Mouse (Mus musculus) left cerebral cortex, postnatal 25 days (tissue): ENCODE data around the gene Hras. TPM values are rescaled to one million over a fixed set of nuclear protein-coding genes. Genes with fewer than 3 reads are reported as not detected.

ENCODE experiments used
- DNase-seq, 2 experiments: peaks; one replicate each; pipeline ENCODE4 v3.0.0; 2022; ENCODE audit warnings: low spot score in 2 of 2, mixed read lengths in 1 of 2
- intact Hi-C: fragments of 180-260 bp; cut with DNase I; formaldehyde crosslinking; loops from one replicate; pipeline ENCODE4 v1.15.1; 2025
- total RNA-seq, 2 experiments: library from RNA; stranded (reverse); gene quantifications; 2 replicates each; pipeline ENCODE4 v1.2.3; 2021

The Hras gene
- total RNA-seq = 100 to 1,000 TPM; 279 to 287 TPM

DNA sequence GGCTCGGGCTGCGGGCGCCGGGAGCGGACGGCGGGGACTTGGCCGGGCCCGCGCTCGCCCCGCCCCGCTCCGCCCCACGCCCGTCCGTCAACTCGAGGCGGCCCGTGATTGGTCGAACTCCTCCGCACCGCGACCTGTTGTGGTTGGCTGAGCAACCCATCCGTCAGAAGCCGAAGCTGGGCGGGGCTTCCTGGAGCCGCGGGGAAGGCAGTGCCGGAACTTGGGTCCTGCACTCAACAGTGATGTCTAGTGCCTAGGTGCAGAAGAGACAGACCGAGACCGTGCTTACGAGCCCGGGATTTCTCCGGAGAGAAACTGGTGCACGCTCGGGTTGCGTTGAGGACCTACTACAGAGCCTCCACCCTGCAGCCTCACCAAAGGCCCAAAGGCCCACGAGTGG lies at the start of gene Hras, which contains the start of gene Lrrc56:
Gene Hras, minus strand, starts transcription at position 58 of the 400 bp plus-strand sequence.
Gene Lrrc56, plus strand, starts transcription at position 210 of the 400 bp plus-strand sequence.
- intact Hi-C loops = no loop called here
- DNase-seq = peak; percentile 98

DNA sequence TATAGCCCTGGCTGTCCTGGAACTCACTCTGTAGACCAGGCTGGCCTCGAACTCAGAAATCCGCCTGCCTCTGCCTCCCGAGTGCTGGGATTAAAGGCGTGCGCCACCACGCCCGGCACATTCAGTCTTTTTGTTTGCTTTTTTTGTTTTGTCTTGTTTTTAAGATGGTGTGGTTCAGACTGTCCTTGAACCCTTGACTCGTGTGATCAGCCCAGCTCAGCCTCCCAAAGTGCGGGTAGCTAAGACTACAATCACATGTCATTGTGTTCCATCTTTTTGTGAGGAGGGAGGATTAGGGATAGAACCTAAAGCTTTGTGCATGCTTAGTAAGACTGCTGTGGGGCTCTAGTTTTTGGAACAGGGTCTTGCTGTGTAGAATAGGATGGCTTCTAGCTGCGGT lies 37.7 kb upstream of the Hras start:
- no peak for DNase-seq
- intact Hi-C loops = no loop called here

DNA sequence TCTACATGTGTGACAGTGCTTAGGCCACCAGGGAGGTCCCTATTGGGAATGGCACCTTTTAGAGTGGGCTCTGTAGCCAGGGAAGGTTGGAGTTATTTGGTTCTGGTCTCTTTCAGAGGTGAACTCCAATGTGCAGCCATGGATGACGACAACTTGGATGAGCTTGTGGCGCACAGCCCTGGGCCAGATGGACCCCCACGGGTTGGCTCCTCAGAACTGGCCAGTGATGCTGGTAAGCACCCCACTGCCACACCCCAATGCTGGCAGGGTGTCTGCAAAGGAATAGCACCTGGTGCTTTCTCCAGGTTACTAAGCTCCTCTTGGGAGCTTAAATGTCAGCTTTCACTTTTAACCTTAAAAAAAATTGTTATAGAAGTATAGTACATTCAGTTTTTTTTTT lies 37.3 kb upstream of the Hras start:
- intact Hi-C loops = no loop called here
- no peak for DNase-seq

DNA sequence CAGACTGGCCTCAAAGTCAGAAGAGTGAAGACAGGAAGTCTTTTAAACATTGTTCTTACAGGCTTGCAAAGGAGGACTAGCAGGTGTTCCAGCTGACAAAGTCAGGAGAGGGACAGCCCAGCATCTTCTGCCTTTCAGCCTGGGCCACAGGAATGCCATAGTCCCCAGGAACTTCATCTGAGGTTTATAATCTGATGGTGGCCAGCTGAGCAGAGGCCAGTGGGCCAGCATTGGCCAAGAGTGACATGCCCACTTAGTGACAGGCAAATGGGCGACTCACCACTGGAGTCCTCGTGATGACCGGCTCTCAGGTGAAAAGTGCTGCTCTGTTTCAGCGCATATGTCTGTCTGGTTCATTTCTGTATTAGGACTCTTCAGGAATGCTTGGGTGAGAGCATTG lies 36.8 kb upstream of the Hras start:
- intact Hi-C loops = no loop called here
- no peak for DNase-seq

DNA sequence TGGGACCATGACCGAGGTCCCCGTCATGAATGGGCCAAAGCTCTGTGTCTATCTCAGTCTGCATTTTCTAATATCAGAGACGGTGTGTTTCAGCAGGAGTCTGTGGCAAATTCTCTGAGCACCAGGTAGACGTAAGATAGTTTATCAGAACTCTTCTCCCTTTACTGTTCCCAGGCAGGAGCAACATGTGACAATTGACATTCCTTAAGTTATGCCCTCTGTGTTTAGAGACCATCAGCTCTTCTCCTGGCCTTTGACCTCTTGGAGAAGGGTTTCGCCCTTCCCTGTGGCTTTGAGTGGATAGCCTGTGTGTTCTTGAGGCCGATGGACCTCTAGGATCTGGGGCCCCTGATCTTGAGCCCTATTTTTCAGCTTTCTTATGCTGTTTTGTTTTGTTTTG lies 35.9 kb upstream of the Hras start:
- DNase-seq = no peak
- intact Hi-C loops = loop anchor here (2.0 kb wide), 1 partner anchor 133 kb away; no protein-coding TSS in a partner anchor

DNA sequence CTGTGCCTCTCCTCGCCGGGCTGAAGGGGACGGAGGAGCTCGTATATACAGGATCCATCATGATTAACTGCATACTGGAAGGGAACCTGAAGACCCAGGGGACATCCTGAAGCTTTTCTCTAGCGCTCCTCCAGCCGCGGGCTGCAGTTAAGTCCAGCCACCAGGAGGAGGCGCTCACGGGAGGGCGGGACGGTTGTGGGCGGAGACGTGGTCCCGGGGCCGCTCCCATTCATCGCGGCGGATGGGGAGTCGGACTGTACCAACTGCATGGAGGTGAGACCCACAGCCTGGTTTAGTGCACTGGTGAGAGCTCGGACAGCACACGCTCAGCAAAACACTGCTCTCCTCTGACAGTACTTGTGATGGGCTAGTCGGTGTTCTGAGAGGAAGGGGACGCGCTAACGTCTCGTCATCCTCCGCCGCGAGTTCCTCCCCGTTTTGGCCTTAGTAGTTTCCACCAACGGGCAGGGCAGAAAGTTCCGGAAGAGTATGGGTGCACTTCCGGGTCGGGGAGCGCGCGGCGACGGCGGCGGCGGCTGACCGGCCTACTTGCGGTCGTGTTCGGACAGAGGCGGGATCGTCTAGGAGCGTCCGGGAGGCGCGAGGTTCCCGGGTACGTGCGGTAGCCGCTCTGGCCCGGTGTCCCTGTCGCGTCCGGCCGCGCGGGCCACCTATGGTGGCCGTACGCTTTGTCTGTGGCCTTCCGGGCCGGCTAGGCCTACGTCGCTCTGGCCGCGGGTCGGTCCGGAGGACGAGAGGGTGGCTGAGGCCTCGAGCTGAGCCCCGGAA lies 34.7 kb upstream of the Hras start, which contains the start of gene Phrf1:
Gene Phrf1, plus strand, starts transcription at position 506 of the 789 bp plus-strand sequence.
- DNase-seq = peak; percentile 89 to 92
- intact Hi-C loops = loop anchor here (2.0 kb wide), 1 partner anchor 134 kb away; no protein-coding TSS in a partner anchor

- intact Hi-C loops = loop anchor here (2.0 kb wide), 1 partner anchor 135 kb away; no protein-coding TSS in a partner anchor
- DNase-seq = no peak
These were observed 34.0 kb upstream of the Hras start for GRCm38 (mm10) chr7:141227796-141228195.

DNA sequence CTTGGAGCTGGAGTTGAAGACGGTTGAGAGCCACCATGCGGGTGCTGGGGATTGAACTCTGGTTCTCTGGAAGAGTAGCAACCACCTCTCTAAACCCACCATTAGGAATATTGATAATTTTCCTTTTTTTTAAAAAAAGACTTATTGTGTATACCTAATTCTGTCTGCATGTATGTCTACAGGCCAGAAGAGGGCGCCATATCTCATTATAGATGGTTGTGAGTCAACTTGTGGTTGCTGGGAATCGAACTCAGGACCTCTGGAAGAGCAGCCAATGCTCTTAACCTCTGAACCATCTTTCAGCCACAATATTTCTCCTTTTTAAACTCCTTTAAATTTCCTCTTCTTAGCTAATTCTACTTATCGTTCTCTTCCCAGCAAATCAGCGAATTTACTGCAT lies 32.7 kb upstream of the Hras start:
- no peak for DNase-seq
- intact Hi-C loops = no loop called here

- no peak for DNase-seq
- intact Hi-C loops = no loop called here
These were observed 29.0 kb upstream of the Hras start for GRCm38 (mm10) chr7:141222696-141223215.

DNA sequence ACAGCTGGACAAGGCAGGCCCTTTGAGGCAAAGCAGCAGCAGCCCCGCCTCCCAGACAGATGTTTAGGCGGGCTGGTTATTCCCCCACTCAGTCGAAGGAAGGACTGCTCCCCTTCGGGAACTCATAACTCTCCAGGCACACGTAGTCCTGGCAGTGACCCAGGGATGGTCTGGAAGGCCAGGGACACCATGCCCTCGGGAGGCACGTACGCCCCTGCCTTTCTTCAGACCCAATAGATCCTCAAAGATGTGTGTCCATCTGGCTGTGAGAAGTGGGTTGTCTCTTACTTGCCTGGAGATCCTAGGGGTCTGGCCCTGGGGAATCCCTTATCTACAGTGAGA lies 28.3 kb upstream of the Hras start:
- no peak for DNase-seq
- intact Hi-C loops = no loop called here

GRCm38 (mm10) chr7:141221249-141222125 lies 27.7 kb upstream of the Hras start:
- intact Hi-C loops = no loop called here
- DNase-seq = peak; percentile 91 to 96

DNA sequence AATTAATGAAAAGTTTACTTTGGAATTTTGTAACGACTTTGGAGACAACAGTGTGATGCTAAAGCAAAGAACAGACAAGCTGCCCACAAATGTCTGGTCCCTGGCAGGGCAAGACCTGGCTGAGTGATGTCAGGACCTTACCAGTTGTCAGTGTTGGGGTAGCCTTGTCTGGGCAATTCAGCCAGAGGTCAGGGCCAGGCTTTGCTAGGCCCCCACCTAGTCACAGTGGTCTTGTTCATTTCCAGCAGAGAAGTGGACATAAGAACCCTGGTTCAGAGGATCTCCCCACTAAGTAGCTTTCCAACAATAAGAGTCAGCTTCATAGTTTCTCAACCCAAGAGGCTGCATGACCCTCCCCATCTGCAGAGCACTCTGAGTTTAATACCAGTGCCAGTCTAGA lies 26.6 kb upstream of the Hras start:
- intact Hi-C loops = no loop called here
- DNase-seq = no peak

- intact Hi-C loops = no loop called here
These were observed 25.8 kb upstream of the Hras start for GRCm38 (mm10) chr7:141219558-141220099.

DNA sequence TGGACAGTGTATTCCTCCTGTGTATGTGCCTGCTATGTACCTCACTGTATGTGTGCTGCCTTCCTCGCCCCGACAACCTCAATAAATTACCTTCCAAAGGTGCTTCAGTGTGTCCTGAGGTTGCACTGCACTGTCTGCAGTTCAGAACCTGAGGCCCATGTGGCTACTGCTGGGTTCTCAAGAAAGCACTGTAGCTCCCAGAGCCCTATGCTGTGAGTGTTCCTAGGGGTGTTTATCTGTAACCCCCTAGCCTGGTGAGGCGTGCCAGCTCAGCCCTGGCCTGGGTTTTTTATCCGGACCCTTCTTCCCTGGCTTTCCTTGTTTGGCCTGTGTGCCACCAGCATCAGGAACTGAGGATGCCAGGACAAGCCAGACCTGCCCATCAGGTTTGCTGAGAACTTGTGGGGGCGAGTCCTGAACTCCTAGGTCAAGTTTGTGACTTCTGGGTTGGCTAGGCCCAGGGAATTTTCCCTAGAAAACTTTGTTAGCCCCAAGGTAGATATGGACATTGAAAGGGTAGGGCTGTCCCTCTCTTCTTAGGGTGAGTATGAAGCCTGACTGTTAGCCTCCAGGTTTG lies 24.8 kb upstream of the Hras start:
- intact Hi-C loops = no loop called here
- no peak for DNase-seq

More at GRCm38 (mm10) chr7:141219558-141220099, 25.8 kb upstream of the Hras start:
- no peak for DNase-seq

DNA sequence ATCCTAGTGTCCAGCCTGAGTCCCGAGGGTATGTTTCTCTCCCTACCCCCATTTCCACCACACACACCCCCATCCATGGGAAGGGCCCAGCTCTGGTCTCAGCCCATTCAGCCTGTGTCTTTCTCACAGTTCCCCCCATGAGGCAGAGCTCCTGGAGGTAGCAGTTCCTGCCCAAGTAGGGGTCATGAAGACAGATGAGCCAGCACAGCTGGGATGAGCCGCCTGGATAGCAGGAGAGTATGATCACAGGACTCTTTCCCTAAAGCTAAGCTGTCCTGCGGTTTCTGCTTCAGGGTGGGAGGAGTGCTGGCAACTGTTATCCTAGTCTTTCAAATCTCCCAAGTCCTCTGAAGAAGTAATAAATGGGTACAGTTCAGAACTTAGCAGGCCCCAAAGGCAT lies 24.3 kb upstream of the Hras start:
- intact Hi-C loops = no loop called here
- DNase-seq = no peak

DNA sequence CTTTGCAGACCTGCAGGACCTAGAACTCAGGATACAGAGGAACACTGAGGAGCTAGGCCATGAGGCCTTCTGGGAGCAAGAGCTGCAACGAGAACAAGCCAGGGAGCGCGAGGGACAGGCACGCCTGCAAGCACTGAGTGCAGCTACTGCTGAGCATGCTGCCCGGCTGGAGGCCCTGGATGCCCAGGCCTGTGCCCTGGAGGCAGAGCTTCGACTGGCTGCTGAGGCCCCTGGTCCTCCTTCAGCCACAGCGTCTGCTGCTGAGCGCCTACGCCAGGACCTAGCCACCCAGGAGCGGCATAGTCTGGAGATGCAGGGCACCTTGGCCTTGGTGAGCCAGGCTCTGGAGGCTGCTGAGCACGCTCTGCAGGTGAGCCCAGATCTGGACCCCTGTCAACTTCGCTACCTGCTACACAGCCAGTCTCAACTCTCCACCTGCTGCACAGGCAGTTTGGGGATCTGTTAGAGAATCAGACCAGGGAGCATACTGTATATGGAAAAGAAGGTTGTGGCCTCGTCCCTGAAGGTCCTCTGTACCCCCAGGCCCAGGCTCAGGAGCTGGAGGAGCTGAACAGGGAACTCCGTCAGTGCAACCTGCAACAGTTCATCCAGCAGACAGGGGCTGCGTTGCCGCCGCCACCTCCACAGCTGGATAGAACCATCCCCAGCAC lies 23.7 kb upstream of the Hras start:
- intact Hi-C loops = no loop called here
- no peak for DNase-seq

- no peak for DNase-seq
- intact Hi-C loops = no loop called here
These were observed 23.1 kb upstream of the Hras start for GRCm38 (mm10) chr7:141216894-141217293.

- intact Hi-C loops = no loop called here
- DNase-seq = no peak
These were observed 22.3 kb upstream of the Hras start for GRCm38 (mm10) chr7:141215880-141216733.
